In the genomic region with DNA sequence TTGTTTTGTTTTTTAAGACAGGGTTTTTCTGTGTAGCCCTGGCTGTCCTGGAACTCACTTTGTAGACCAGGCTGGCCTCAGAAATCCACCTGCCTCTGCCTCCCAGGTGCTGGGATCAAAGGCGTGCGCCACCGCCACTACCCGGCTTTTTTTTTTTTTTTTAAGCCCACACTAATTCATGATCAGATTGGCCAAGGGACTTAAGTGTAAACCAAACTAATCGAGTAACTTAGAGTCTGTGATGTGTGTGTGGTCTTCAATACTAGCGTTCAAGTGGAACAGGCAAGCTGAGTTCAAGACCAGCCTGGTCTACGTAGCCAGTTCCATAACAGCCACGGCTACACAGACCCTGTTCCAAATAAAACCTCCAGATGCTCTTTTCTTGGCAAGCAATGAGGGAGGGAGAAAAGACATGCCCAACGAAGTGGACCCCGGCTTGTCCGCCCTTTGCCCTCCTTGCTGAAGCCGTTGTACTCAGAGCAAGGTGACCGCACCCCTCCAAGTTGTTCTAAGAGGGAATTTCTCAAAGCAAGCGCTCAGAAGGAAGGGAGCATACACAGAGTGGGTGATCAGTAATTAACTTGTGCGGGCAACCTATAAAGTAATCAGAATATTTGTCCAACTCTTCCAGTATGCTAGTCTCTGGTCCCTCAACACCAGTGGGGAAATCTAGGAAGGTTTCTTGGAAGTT, we compare ENCODE assay signal across 8 mouse cellular contexts. TPM values are rescaled to one million over a fixed set of nuclear protein-coding genes. Genes with fewer than 3 reads are reported as not detected.
A peak's percentile ranks its signal among the peaks of the same experiment; 100 is the strongest.
DNase-seq lines count a peak whose midpoint lies in the region; ATAC-seq and TF ChIP-seq lines count a peak whose summit lies in the region.

No protein-coding gene starts in this region.

- ATAC-seq in erythroblast, adult 5-6 weeks (replicated peaks; ENCODE audit: low FRiP score, poor library complexity, severe bottlenecking), result no peak
- peak; percentile 41; the same call in 1 of the 2 replicates for ATAC-seq in intestine, embryonic 14.5 days (replicated peaks; ENCODE audit: low FRiP score, low TSS enrichment, low read depth)
- peak; percentile 45 for ATAC-seq in liver, embryonic 15.5 days (ENCODE audit: insufficient read depth)

- peak overlapping the region; percentile 85 for H3K27ac ChIP-seq in intestine, embryonic 14.5 days (ENCODE audit: low read depth)
- H3K27ac ChIP-seq in liver, embryonic 15.5 days (replicated peaks), result peak overlapping the region; percentile 93
- peak overlapping the region; percentile 55 for H3K27ac ChIP-seq in small intestine, adult 2 months (ENCODE audit: insufficient read depth, low read depth, low read length)

- no peak for TF ChIP-seq POLR2A in small intestine, adult 2 months (IDR thresholded peaks at IDR 0.05; ENCODE audit: low read depth, low read length)

- no peaks in the 10 kb centered on the region for H3K9me3 ChIP-seq in erythroblast, embryonic 14.5 days (ENCODE audit: control insufficient read depth, low read length)
- no peaks in the 10 kb centered on the region for H3K9me3 ChIP-seq in intestine, embryonic 14.5 days (ENCODE audit: control insufficient read depth, low read length)
- H3K9me3 ChIP-seq in liver, embryonic 15.5 days (replicated peaks), result no peaks in the 10 kb centered on the region

- peaks cover 42% of the 10 kb centered on the region for H3K4me1 ChIP-seq in erythroblast, embryonic 14.5 days (ENCODE audit: control insufficient read depth)
- H3K4me1 ChIP-seq in intestine, embryonic 14.5 days (replicated peaks; ENCODE audit: control insufficient read depth, insufficient read depth, low read length), result peaks cover 12% of the 10 kb centered on the region
- peaks cover 42% of the 10 kb centered on the region for H3K4me1 ChIP-seq in liver, embryonic 15.5 days (replicated peaks)
- peaks cover 14% of the 10 kb centered on the region for H3K4me1 ChIP-seq in small intestine, adult 2 months (ENCODE audit: control insufficient read depth, insufficient read depth, insufficient read length, low read length)

- H3K27me3 ChIP-seq in erythroblast, embryonic 14.5 days (ENCODE audit: control insufficient read depth), result no peaks in the 10 kb centered on the region
- no peaks in the 10 kb centered on the region for H3K27me3 ChIP-seq in intestine, embryonic 14.5 days (replicated peaks; ENCODE audit: control insufficient read depth, insufficient read depth, low read length)
- H3K27me3 ChIP-seq in liver, embryonic 15.5 days, result no peaks in the 10 kb centered on the region
- no peaks in the 10 kb centered on the region for H3K27me3 ChIP-seq in small intestine, adult 2 months (ENCODE audit: control insufficient read depth, insufficient read depth, low read length)

- H3K9ac ChIP-seq in intestine, embryonic 14.5 days (ENCODE audit: low read length), result peak overlapping the region; percentile 79
- H3K9ac ChIP-seq in liver, embryonic 15.5 days, result peak overlapping the region; percentile 81

- DNase-seq in embryo, embryonic 11 days, result peak; percentile 37
- DNase-seq in intestine, embryonic 14.5 days (ENCODE audit: low spot score), result no peak
- DNase-seq in left cerebral cortex, adult 11 months (ENCODE audit: low spot score), result no peak
- no peak for DNase-seq in layer of hippocampus, adult 8-10 months (ENCODE audit: low spot score in 2 of 2)

- H3K4me2 ChIP-seq in intestine, embryonic 14.5 days (ENCODE audit: low read length), result peak overlapping the region; percentile 57
- peak overlapping the region; percentile 91 for H3K4me2 ChIP-seq in liver, embryonic 15.5 days

- TF ChIP-seq CTCF in small intestine, adult 2 months (IDR thresholded peaks at IDR 0.05; ENCODE audit: extremely low read depth, insufficient read length, insufficient replicate concordance, low read depth, low read length), result no peak

- 28% methylated on average over 15 of the region's 15 CpGs for whole genome bisulfite sequencing in intestine, embryonic 14.5 days
- 22% methylated on average over 15 of the region's 15 CpGs for WGBS in liver, embryonic 15.5 days (ENCODE audit: insufficient replicate concordance)
- 12% methylated on average over 15 of the region's 15 CpGs for WGBS in small intestine, adult 2 months

- peaks cover 42% of the 10 kb centered on the region for H3K36me3 ChIP-seq in erythroblast, embryonic 14.5 days (ENCODE audit: control insufficient read depth)
- H3K36me3 ChIP-seq in intestine, embryonic 14.5 days (ENCODE audit: control insufficient read depth, insufficient read depth, low read length), result peaks cover 37% of the 10 kb centered on the region
- H3K36me3 ChIP-seq in liver, embryonic 15.5 days (replicated peaks), result peaks cover 40% of the 10 kb centered on the region
- peaks cover 37% of the 10 kb centered on the region for H3K36me3 ChIP-seq in small intestine, adult 2 months (ENCODE audit: control insufficient read depth, insufficient read depth, low read length)

- peak overlapping the region; percentile 76 for H3K4me3 ChIP-seq in erythroblast, embryonic 14.5 days (replicated peaks)
- peak overlapping the region; percentile 76 for H3K4me3 ChIP-seq in intestine, embryonic 14.5 days (ENCODE audit: low read depth, low read length)
- peak overlapping the region; percentile 74 for H3K4me3 ChIP-seq in liver, embryonic 15.5 days (replicated peaks)
- H3K4me3 ChIP-seq in small intestine, adult 2 months (ENCODE audit: low read depth, low read length), result peak overlapping the region; percentile 76

RNA-seq across cellular contexts. Expression of gene Leng1, which starts 1.0 kb away (rescaled TPM):
- 1.0 and 1.3 TPM in 2 replicates for polyA plus RNA-seq in erythroblast, embryonic 14.5 days (2012)
- total RNA-seq in erythroblast, adult 5-6 weeks (2015; ENCODE audit: low replicate concordance), result 1.5 and 5.0 TPM in 2 replicates
- 1.7 and 2.6 TPM in 2 replicates for total RNA-seq in erythroblast, adult 5-6 weeks (2017; ENCODE audit: low replicate concordance)
- polyA plus RNA-seq in intestine, embryonic 14.5 days (2014; fragmentation: Nextera tagmentation; extraction: Ambion mirVana), result 13.1 and 13.4 TPM in 2 replicates
- 5.9 and 6.6 TPM in 2 replicates for polyA plus RNA-seq in liver, embryonic 15.5 days (2015; fragmentation: Nextera tagmentation; extraction: Ambion mirVana)
- polyA plus RNA-seq in small intestine, adult 2 months (2012; rRNA removed), result 2.4 and 5.1 TPM in 2 replicates
- total RNA-seq in layer of hippocampus, adult 8-10 months (2022), result 1 to 10 TPM; 4.4 to 6.8 (median 5.5) TPM

RNA-seq across cellular contexts. Expression of gene Tmc4, which starts 12.7 kb away (rescaled TPM):
- 0.05 and 0.12 TPM in 2 replicates for polyA plus RNA-seq in erythroblast, embryonic 14.5 days (2012)
- total RNA-seq in erythroblast, adult 5-6 weeks (2015; ENCODE audit: low replicate concordance), result 0.63 TPM in 1 of 2 replicates, not detected in the other
- 2.1 and 3.6 TPM in 2 replicates for total RNA-seq in erythroblast, adult 5-6 weeks (2017; ENCODE audit: low replicate concordance)
- 60.5 and 64.1 TPM in 2 replicates for polyA plus RNA-seq in intestine, embryonic 14.5 days (2014; fragmentation: Nextera tagmentation; extraction: Ambion mirVana)
- 4.0 and 5.1 TPM in 2 replicates for polyA plus RNA-seq in liver, embryonic 15.5 days (2015; fragmentation: Nextera tagmentation; extraction: Ambion mirVana)
- polyA plus RNA-seq in small intestine, adult 2 months (2012; rRNA removed), result 119 and 229 TPM in 2 replicates
- total RNA-seq in layer of hippocampus, adult 8-10 months (2022), result 10 to 100 TPM in 2 of 4 experiments, 1 to 10 TPM in 2; 6.2 to 12.1 (median 8.8) TPM

RNA-seq across cellular contexts. Expression of gene Cnot3, which starts 19.6 kb away (rescaled TPM):
- 50.1 and 53.8 TPM in 2 replicates for polyA plus RNA-seq in erythroblast, embryonic 14.5 days (2012)
- total RNA-seq in erythroblast, adult 5-6 weeks (2015; ENCODE audit: low replicate concordance), result 80.9 and 94.9 TPM in 2 replicates
- 15.2 and 20.4 TPM in 2 replicates for total RNA-seq in erythroblast, adult 5-6 weeks (2017; ENCODE audit: low replicate concordance)
- 65.7 and 71.7 TPM in 2 replicates for polyA plus RNA-seq in intestine, embryonic 14.5 days (2014; fragmentation: Nextera tagmentation; extraction: Ambion mirVana)
- 17.7 and 23.1 TPM in 2 replicates for polyA plus RNA-seq in liver, embryonic 15.5 days (2015; fragmentation: Nextera tagmentation; extraction: Ambion mirVana)
- polyA plus RNA-seq in small intestine, adult 2 months (2012; rRNA removed), result 48.3 and 88.2 TPM in 2 replicates
- 10 to 100 TPM; 49.6 to 68.5 (median 58.8) TPM for total RNA-seq in layer of hippocampus, adult 8-10 months (2022)

RNA-seq across cellular contexts. Expression of gene Tsen34, which starts 28.0 kb away (rescaled TPM):
- 0.70 and 1.0 TPM in 2 replicates for polyA plus RNA-seq in erythroblast, embryonic 14.5 days (2012)
- total RNA-seq in erythroblast, adult 5-6 weeks (2015; ENCODE audit: low replicate concordance), result 1.2 and 7.9 TPM in 2 replicates
- total RNA-seq in erythroblast, adult 5-6 weeks (2017; ENCODE audit: low replicate concordance), result 1.3 and 3.2 TPM in 2 replicates
- polyA plus RNA-seq in intestine, embryonic 14.5 days (2014; fragmentation: Nextera tagmentation; extraction: Ambion mirVana), result 244 and 253 TPM in 2 replicates
- 43.9 and 55.1 TPM in 2 replicates for polyA plus RNA-seq in liver, embryonic 15.5 days (2015; fragmentation: Nextera tagmentation; extraction: Ambion mirVana)
- 50.3 and 92.2 TPM in 2 replicates for polyA plus RNA-seq in small intestine, adult 2 months (2012; rRNA removed)
- total RNA-seq in layer of hippocampus, adult 8-10 months (2022), result 10 to 100 TPM; 81.0 to 88.0 (median 82.8) TPM

RNA-seq across cellular contexts. Expression of gene Mboat7, which starts 28.7 kb away (rescaled TPM):
- polyA plus RNA-seq in erythroblast, embryonic 14.5 days (2012), result 0.58 and 0.73 TPM in 2 replicates
- 22.8 and 27.7 TPM in 2 replicates for total RNA-seq in erythroblast, adult 5-6 weeks (2015; ENCODE audit: low replicate concordance)
- total RNA-seq in erythroblast, adult 5-6 weeks (2017; ENCODE audit: low replicate concordance), result 6.1 and 8.4 TPM in 2 replicates
- polyA plus RNA-seq in intestine, embryonic 14.5 days (2014; fragmentation: Nextera tagmentation; extraction: Ambion mirVana), result 38.7 and 43.8 TPM in 2 replicates
- 20.9 and 24.1 TPM in 2 replicates for polyA plus RNA-seq in liver, embryonic 15.5 days (2015; fragmentation: Nextera tagmentation; extraction: Ambion mirVana)
- 33.0 and 59.6 TPM in 2 replicates for polyA plus RNA-seq in small intestine, adult 2 months (2012; rRNA removed)
- 100 to 1,000 TPM; 171 to 178 (median 173) TPM for total RNA-seq in layer of hippocampus, adult 8-10 months (2022)

Comparison
In these comparisons a context has a peak if more than half of its experiments do, and no peak if none do; other contexts are left out.
1. RNA of gene Tmc4, which starts 12.7 kb away (polyA plus RNA-seq): 119 to 229 TPM in small intestine, adult 2 months and 60.5 to 64.1 TPM in intestine, embryonic 14.5 days; 4.0 to 5.1 TPM in liver, embryonic 15.5 days and 0.05 to 0.12 TPM in erythroblast, embryonic 14.5 days; every median in the first group is over 10 times any median in the second.
2. Peak in every context shown above with its lines, with median percentiles within 50 percentile points of each other: H3K4me3 ChIP-seq and H3K27ac ChIP-seq.